Mouse (Mus musculus) B cell, adult (primary cell): ENCODE data around the gene Uevld. TPM values are rescaled to one million over a fixed set of nuclear protein-coding genes. Genes with fewer than 3 reads are reported as not detected.

Source experiments
- total RNA-seq: library from RNA; stranded (reverse); gene quantifications from 4 replicates; pipeline ENCODE4 v1.2.4, GENCODE M21; 2023; ENCODE audit not compliant: inconsistent age

Gene Uevld
- total RNA-seq, result 4.6 to 8.5 TPM (median 6.1 TPM) in 4 replicates

GRCm38 (mm10) chr7:46957831-46958691, at the start of gene Uevld:
Gene Uevld (minus strand): TSS chr7:46958527.

GRCm38 (mm10) chr7:46983280-46983679, 25.0 kb upstream of the Uevld start, which contains the start of gene Gm9999:
Gene Gm9999 (plus strand): TSS chr7:46983580.

DNA sequence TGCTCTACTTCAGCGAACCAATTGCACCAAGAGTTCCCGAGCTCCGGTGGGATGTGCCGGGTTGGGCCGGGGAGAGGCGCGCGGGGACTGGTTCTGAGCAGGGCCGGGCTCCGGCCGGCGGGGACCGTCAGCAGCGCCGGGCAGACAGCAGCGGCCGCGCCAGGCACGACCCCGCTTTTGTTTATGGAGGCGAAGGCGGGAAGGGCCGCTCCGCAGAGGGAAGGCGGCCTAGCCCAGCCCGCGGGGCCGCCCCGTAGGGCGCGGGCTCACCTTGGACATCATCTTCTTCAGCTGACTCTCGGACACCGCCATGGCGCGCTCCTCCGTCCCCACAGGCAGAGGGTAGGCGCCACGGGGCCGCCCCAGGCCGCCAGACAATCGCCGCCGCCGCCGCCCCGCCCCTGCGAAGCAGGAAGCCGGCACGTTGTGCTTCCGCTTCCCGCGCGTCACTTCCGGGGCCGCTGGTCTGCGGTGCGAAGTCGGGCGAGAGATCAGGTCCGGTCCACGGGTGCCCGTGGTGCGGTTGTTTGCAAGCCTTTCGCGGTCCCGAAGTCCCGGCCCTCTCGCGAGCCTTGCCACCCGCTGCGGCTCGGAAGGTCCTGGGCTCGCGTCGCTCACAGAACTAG, 38.7 kb downstream of the Uevld start, which contains the start of gene Tsg101:
Gene Tsg101, minus strand, starts transcription at position 419 of the 626 bp plus-strand sequence.

Other genes starting within 250 kb of the Uevld start
- gene Saal1, start 247.8 kb downstream of the Uevld start, total RNA-seq, result 14.0 to 16.3 TPM (median 14.9 TPM) in 4 replicates
- gene Saa3, start 242.8 kb downstream of the Uevld start, total RNA-seq, result 0.90 TPM in 1 of 4 replicates, not detected in the others
- not detected in 4 replicates for gene Saa4, start 225.9 kb downstream of the Uevld start, total RNA-seq
- gene Saa1, start 215.5 kb downstream of the Uevld start, total RNA-seq, result not detected in 4 replicates
- gene Saa2, start 206.7 kb downstream of the Uevld start, total RNA-seq, result not detected in 4 replicates
- 52.4 to 64.3 TPM (median 57.5 TPM) in 4 replicates for gene Hps5, start 162.5 kb downstream of the Uevld start, total RNA-seq
- 55.3 to 67.0 TPM (median 62.3 TPM) in 4 replicates for gene Gtf2h1, start 162.4 kb downstream of the Uevld start, total RNA-seq
- 177 to 194 TPM (median 177 TPM) in 4 replicates for gene Ldha, start 117.1 kb downstream of the Uevld start, total RNA-seq
- gene Ldhc, start 97.3 kb downstream of the Uevld start, total RNA-seq, result not detected in 4 replicates
- 55.6 to 62.8 TPM (median 60.6 TPM) in 4 replicates for gene Tsg101, start 38.6 kb downstream of the Uevld start, total RNA-seq
- not detected in 4 replicates for gene Gm9999, start 25.1 kb upstream of the Uevld start, total RNA-seq
- gene Spty2d1, start 49.9 kb upstream of the Uevld start, total RNA-seq, result 89.3 to 99.8 TPM (median 96.1 TPM) in 4 replicates
- 3.0 to 5.2 TPM (median 4.8 TPM) in 4 replicates for gene Tmem86a, start 92.1 kb upstream of the Uevld start, total RNA-seq
- 0.19 to 0.55 TPM in 2 of 4 replicates, not detected in the others for gene Ptpn5, start 175.2 kb upstream of the Uevld start, total RNA-seq
- gene Mrgpra6, start 246.4 kb upstream of the Uevld start, total RNA-seq, result not detected in 4 replicates